Mouse (Mus musculus): ENCODE data around the gene Cbx7.
A peak's percentile ranks its signal among the peaks of the same experiment; 100 is the strongest.

Gene Cbx7

GRCm38 (mm10) chr15:79970940-79971339 is at the start of gene Cbx7:
Gene Cbx7, minus strand, starts transcription at chr15:79971119.
- DNase-seq: no peak

GRCm38 (mm10) chr15:80020516-80020915 is 49.6 kb upstream of the Cbx7 start:
- DNase-seq: no peak

- DNase-seq: no peak
Measured at GRCm38 (mm10) chr15:80019625-80020024, 48.7 kb upstream of the Cbx7 start.

- DNase-seq: no peak
Measured at GRCm38 (mm10) chr15:80019220-80019619, 48.3 kb upstream of the Cbx7 start.

GRCm38 (mm10) chr15:80016563-80017301 is 45.8 kb upstream of the Cbx7 start:
- no peak for DNase-seq

- no peak for DNase-seq
Measured at GRCm38 (mm10) chr15:80015211-80015952, 44.5 kb upstream of the Cbx7 start.

GRCm38 (mm10) chr15:80014321-80015210 is 43.6 kb upstream of the Cbx7 start, which contains the start of gene Pdgfb:
Gene Pdgfb, minus strand, starts transcription at chr15:80014977.
- DNase-seq: peak; percentile 82

- DNase-seq: no peak
Measured at GRCm38 (mm10) chr15:80014031-80014320, 43.1 kb upstream of the Cbx7 start.

GRCm38 (mm10) chr15:80013256-80014030 is 42.5 kb upstream of the Cbx7 start:
- peak; percentile 80 for DNase-seq

GRCm38 (mm10) chr15:80012527-80013201 is 41.7 kb upstream of the Cbx7 start:
- peak; percentile 91 for DNase-seq

GRCm38 (mm10) chr15:80011778-80012526 is 41.0 kb upstream of the Cbx7 start:
- DNase-seq: peak; percentile 47

GRCm38 (mm10) chr15:80011194-80011593 is 40.3 kb upstream of the Cbx7 start:
- peak; percentile 37 for DNase-seq

GRCm38 (mm10) chr15:80010182-80010558 is 39.3 kb upstream of the Cbx7 start:
- DNase-seq: peak; percentile 41

- peak; percentile 47 for DNase-seq
Measured at GRCm38 (mm10) chr15:80009421-80010181, 38.7 kb upstream of the Cbx7 start.

GRCm38 (mm10) chr15:80008461-80008860 is 37.5 kb upstream of the Cbx7 start:
- no peak for DNase-seq

- DNase-seq: no peak
Measured at GRCm38 (mm10) chr15:80006156-80006555, 35.2 kb upstream of the Cbx7 start.

- DNase-seq: no peak
Measured at GRCm38 (mm10) chr15:80005436-80005835, 34.5 kb upstream of the Cbx7 start.

GRCm38 (mm10) chr15:80004644-80005340 is 33.9 kb upstream of the Cbx7 start:
- DNase-seq: peak; percentile 80

- DNase-seq: no peak
Measured at GRCm38 (mm10) chr15:80003581-80003980, 32.7 kb upstream of the Cbx7 start.

- no peak for DNase-seq
Measured at GRCm38 (mm10) chr15:80001601-80002000, 30.7 kb upstream of the Cbx7 start.

All from kidney, adult 18-20 months (tissue).